Mouse (Mus musculus) heart, embryonic 15.5 days (tissue): ENCODE results near the gene Ulk1. TPM values are rescaled to one million over a fixed set of nuclear protein-coding genes. Genes with fewer than 3 reads are reported as not detected.
A peak's percentile ranks its signal among the peaks of the same experiment; 100 is the strongest.

Source experiments
- ATAC-seq: fragments of 200-750 bp; cut with Nextera tagmentation; replicated peaks from 2 replicates; pipeline ENCODE4 v1.8.0; 2017; ENCODE audit warnings: low read depth, moderate TSS enrichment; ENCODE audit not compliant: insufficient number of reproducible peaks, insufficient read depth, low FRiP score
- H3K27ac ChIP-seq: fragments of 300-500 bp; sonication (generic); 2 replicates; pipeline ENCODE4 v1.5.1; 2015; ENCODE audit warnings: mild to moderate bottlenecking, inconsistent platforms
- H3K27me3 ChIP-seq: fragments of 300-500 bp; sonication (generic); 2 replicates; pipeline ENCODE4 v1.6.1; 2015; ENCODE audit warnings: inconsistent platforms
- H3K36me3 ChIP-seq: fragments of 300-500 bp; sonication (generic); 2 replicates; pipeline ENCODE4 v1.6.1; 2015; ENCODE audit warnings: mild to moderate bottlenecking, inconsistent platforms
- H3K4me1 ChIP-seq: fragments of 300-500 bp; sonication (generic); replicated peaks from 2 replicates; pipeline ENCODE4 v1.6.1; 2015; ENCODE audit warnings: inconsistent platforms
- H3K4me2 ChIP-seq: fragments of 300-500 bp; sonication (generic); 2 replicates; pipeline ENCODE4 v1.6.1; 2015; ENCODE audit warnings: inconsistent platforms, mild to moderate bottlenecking, moderate library complexity
- H3K4me3 ChIP-seq: fragments of 300-500 bp; sonication (generic); 2 replicates; pipeline ENCODE4 v1.5.1; 2015; ENCODE audit warnings: mild to moderate bottlenecking, inconsistent platforms
- H3K9ac ChIP-seq: fragments of 300-500 bp; sonication (generic); 2 replicates; pipeline ENCODE4 v1.6.1; 2015; ENCODE audit warnings: mild to moderate bottlenecking, inconsistent platforms
- H3K9me3 ChIP-seq: fragments of 300-500 bp; sonication (generic); replicated peaks from 2 replicates; pipeline ENCODE4 v1.6.1; 2016; ENCODE audit warnings: inconsistent platforms
- WGBS: fragments of 180-500 bp; shearing (Covaris S2); methylation state at CpG from one replicate; pipeline ENCODE4 v1.1.7; 2015; ENCODE audit warnings: mixed read lengths; 5-methylcytosine and 5-hydroxymethylcytosine counted together
- polyA plus RNA-seq: library from polyadenylated mRNA; unstranded; fragments of >200 nt; fragmentation: Nextera tagmentation; extraction: Ambion mirVana; gene quantifications from 2 replicates; pipeline ENCODE4 v1.2.1, GENCODE M21; 2015

Ulk1 gene
- polyA plus RNA-seq, 1 experiment from 2014 or later: 9.2 TPM

DNA sequence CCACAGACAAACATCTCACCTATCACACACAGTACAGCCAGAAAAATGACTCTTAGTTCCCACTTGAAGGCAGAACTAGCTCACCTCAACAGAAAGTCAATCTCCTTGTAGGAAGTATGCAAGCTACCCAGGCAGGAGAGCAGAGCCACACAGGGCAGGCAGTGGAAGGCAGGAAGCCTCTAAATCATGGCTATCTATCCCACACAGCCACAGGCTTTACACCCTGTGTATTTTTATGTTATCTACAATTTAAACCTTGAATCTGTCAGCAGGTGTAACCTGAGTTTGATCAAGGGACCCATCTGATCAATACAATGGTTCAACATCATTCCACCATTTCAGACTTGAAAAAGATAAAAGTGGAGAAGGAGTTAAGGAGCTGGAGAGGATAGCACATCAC is 7.1 kb downstream of the Ulk1 start:
- H3K27me3 ChIP-seq: no peaks in the 10 kb centered on the region
- no peak overlapping the region for H3K4me3 ChIP-seq
- H3K4me1 ChIP-seq: peaks cover 47% of the 10 kb centered on the region
- no peak overlapping the region for H3K9ac ChIP-seq
- no peak overlapping the region for H3K4me2 ChIP-seq
- peaks cover 23% of the 10 kb centered on the region for H3K36me3 ChIP-seq
- no peak overlapping the region for H3K27ac ChIP-seq
- ATAC-seq: no peak
- no peaks in the 10 kb centered on the region for H3K9me3 ChIP-seq

DNA sequence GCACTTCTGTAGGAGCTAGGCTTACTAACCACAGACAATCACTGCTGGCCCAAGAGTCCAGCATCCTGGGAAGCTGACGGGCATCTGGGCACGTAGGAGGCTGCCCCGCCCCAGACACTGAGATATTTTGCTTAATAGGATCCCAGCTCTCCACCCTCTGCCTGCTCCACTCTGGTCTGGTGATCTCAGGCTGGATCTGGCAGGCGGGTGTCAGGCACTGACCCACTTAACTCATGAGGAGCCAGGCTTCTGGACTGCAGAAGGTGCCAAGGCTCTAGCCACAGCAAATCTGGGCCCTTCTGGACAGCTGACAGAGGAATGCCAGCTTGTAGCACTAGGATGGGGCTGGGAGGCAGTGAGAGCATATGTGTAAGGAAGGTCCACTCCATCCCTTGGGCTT is 7.7 kb downstream of the Ulk1 start:
- whole genome bisulfite sequencing: 67% methylated on average over 4 of the region's 4 CpGs
- Histone ChIP-seq H3K4me2 (no peak overlapping the region), H3K9ac (no peak overlapping the region), H3K4me3 (no peak overlapping the region), H3K4me1 (peaks cover 44% of the 10 kb centered on the region), H3K27ac (no peak overlapping the region), H3K36me3 (peaks cover 26% of the 10 kb centered on the region), H3K27me3 (no peaks in the 10 kb centered on the region), H3K9me3 (no peaks in the 10 kb centered on the region)
- ATAC-seq: no peak

DNA sequence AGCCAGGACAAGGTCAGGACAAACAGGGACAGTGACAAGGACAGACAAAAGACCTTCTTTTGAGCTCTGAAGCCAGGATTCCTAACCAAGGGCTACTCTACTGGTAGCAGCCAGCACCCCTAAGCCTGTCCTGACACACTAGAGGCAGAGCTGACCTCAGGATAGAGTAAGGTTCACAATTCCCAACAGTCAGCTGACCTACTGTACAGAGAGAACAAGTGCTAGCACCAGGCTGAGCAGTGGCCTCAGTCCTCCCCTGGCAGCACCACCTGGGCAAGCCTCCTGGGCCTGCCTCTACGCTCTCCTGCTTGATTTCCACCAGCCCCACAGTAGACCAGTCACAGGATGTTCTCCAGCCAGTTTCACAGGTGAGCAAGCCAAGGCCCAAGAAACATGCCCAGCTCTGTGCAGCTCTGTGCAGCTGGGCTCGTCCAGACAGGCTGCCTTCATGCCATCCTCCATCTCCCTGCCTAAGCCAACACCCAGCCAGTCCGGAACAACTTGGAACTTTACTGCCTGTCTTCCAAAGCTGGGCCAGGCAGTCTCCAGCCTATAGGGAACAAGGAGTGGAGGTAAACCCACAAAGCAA is 8.8 kb downstream of the Ulk1 start:
- no peaks in the 10 kb centered on the region for H3K9me3 ChIP-seq
- H3K4me1 ChIP-seq: peaks cover 35% of the 10 kb centered on the region
- no peaks in the 10 kb centered on the region for H3K27me3 ChIP-seq
- H3K4me2 ChIP-seq: no peak overlapping the region
- peaks cover 34% of the 10 kb centered on the region for H3K36me3 ChIP-seq
- 83% methylated on average over 3 of the region's 3 CpGs for WGBS
- H3K4me3 ChIP-seq: no peak overlapping the region
- H3K9ac ChIP-seq: no peak overlapping the region
- no peak for ATAC-seq
- H3K27ac ChIP-seq: no peak overlapping the region

DNA sequence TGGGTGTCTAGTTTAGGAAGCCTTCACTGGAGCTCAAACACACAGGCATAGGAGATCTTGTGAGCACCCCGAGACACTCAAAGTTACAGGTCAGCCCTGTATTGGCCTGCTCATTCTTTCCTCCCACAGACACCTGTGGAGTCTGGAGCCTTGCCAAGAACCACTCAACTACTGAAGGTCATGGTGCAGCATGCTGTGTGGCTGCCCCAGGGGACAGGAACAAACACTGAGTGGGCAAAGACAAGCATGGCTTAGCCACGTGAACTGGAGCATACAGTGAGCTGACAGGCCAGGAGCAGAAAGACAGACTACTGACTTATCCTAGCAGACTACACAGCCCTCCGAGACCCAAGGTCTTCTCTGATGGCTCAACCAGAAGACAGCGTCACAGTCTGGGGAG is 12.2 kb downstream of the Ulk1 start:
- Histone ChIP-seq H3K4me2 (no peak overlapping the region), H3K9ac (no peak overlapping the region), H3K9me3 (no peaks in the 10 kb centered on the region), H3K36me3 (peaks cover 64% of the 10 kb centered on the region), H3K4me3 (no peak overlapping the region), H3K4me1 (peaks cover 30% of the 10 kb centered on the region), H3K27me3 (no peaks in the 10 kb centered on the region), H3K27ac (peak overlapping the region; percentile 31; the same call in 1 of the 2 replicates)
- ATAC-seq: peak; percentile 36; the same call in 1 of the 2 replicates
- 44% methylated on average over 4 of the region's 4 CpGs for WGBS

DNA sequence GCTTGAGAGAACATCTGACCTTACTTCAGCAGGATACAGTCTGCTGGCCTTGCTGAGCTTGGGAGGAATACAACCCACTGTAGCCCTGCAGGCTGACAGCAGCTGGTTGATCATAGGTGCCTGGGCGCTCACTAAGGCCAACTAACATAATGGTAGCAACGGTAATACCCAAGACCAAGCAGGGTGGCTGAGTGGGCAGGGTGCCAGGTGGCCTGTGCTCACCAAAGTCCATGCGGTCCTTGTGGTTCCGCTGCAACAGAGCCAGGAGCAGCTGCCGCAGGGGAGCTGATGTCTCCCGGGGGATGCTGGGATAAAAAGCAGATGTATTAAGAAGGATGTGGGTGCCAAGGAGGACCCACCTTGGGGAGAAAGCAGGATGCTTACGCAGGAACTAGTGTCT is 15.5 kb downstream of the Ulk1 start:
- WGBS: 89% methylated on average over 7 of the region's 7 CpGs
- H3K27ac ChIP-seq: no peak overlapping the region
- no peaks in the 10 kb centered on the region for H3K27me3 ChIP-seq
- H3K4me2 ChIP-seq: no peak overlapping the region
- peaks cover 14% of the 10 kb centered on the region for H3K4me1 ChIP-seq
- no peak overlapping the region for H3K4me3 ChIP-seq
- ATAC-seq: no peak
- H3K36me3 ChIP-seq: peaks cover 89% of the 10 kb centered on the region
- no peak overlapping the region for H3K9ac ChIP-seq
- no peaks in the 10 kb centered on the region for H3K9me3 ChIP-seq

DNA sequence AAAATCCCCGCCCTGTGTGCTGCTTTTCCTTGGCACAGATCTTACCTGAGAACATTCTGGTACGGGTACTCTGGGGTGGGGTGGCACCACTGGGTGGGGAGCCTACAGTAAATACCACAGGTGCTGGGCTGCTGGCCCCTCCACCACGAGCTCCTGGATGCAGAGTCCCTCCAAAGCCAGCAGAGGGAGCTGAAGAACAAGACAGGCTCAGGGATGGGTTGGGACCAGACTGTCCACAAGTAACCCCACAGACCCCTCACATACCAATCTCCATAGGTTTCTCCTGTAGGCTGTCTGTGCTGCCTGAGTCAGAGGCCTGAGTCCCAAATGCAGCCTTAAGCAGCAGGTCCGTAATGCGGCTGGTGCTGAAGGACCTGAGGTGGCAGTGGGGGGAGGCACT is 21.2 kb downstream of the Ulk1 start:
- H3K4me1 ChIP-seq: peaks cover 2% of the 10 kb centered on the region; the same call in 1 of the 2 replicates
- no peaks in the 10 kb centered on the region for H3K9me3 ChIP-seq
- no peak overlapping the region for H3K27ac ChIP-seq
- no peak overlapping the region for H3K4me3 ChIP-seq
- H3K4me2 ChIP-seq: no peak overlapping the region
- H3K27me3 ChIP-seq: no peaks in the 10 kb centered on the region
- H3K36me3 ChIP-seq: peaks cover 84% of the 10 kb centered on the region
- H3K9ac ChIP-seq: no peak overlapping the region
- WGBS: 56% methylated on average over 5 of the region's 5 CpGs
- peak; percentile 51; the same call in 1 of the 2 replicates for ATAC-seq

DNA sequence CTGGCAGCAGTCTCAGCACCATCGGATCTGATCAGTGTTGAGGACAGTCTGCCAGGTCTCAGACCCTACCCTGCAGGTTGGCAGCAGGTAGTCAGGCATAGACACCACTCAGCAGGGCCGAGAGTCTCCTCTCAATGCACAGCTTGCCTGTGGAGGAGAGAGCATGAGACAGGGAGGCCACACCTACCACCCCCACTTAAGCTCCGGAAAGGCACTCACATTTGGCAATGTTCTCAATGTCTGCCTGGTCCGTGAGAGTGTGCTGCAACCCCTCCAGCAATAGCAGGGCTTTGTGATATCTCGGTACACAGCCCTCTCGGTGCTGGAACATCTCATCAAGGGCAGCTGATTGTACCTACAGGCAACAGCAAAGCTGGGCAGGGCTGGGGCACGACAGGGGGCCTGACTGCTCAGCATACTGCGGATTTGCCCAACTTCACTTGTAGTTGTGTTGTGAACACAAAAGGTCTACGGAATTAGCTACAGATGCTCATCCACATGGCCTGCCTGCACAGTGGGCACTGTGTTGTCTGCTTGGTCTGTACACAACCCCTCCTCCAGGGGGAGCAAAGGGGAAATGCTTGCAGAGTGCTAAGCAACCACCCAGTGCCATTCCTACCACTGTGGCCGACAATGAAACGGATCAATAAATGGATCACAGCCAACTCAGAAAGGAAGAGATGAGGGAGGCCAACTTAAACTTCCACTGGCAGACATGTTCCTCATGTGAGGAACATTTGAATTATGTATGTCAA is 23.6 kb downstream of the Ulk1 start:
- no peaks in the 10 kb centered on the region for H3K9me3 ChIP-seq
- peaks cover 61% of the 10 kb centered on the region for H3K36me3 ChIP-seq
- peaks cover 2% of the 10 kb centered on the region; the same call in 1 of the 2 replicates for H3K4me1 ChIP-seq
- no peak overlapping the region for H3K4me3 ChIP-seq
- ATAC-seq: no peak
- WGBS: 73% methylated on average over 11 of the region's 11 CpGs
- H3K4me2 ChIP-seq: no peak overlapping the region
- no peaks in the 10 kb centered on the region for H3K27me3 ChIP-seq
- H3K9ac ChIP-seq: no peak overlapping the region
- peak overlapping the region; percentile 51 for H3K27ac ChIP-seq

DNA sequence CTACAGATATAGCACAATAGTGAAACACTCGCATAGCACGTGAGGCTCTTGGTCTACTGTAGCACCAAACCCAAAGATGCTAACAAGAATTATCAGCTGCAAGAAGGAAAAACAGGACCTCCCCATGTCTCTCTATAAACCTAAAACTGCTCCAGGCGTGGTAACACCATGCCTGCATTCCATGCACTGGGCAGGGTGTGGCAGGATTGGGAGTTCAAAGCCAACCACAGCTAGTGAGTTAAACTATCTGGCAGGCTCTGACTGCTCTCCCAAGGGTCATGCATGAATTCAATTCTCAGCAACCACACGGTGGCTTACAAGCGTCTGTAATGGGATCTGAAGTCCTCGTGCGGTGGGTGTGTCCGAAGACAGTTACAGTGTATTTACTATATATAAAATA is 26.7 kb downstream of the Ulk1 start:
- H3K4me2 ChIP-seq: no peak overlapping the region
- no peaks in the 10 kb centered on the region for H3K27me3 ChIP-seq
- H3K4me1 ChIP-seq: peaks cover 20% of the 10 kb centered on the region
- peaks cover 30% of the 10 kb centered on the region for H3K36me3 ChIP-seq
- no peak overlapping the region for H3K27ac ChIP-seq
- H3K9me3 ChIP-seq: no peaks in the 10 kb centered on the region
- 69% methylated on average over 8 of the region's 8 CpGs for WGBS
- no peak overlapping the region for H3K9ac ChIP-seq
- ATAC-seq: no peak
- no peak overlapping the region for H3K4me3 ChIP-seq

DNA sequence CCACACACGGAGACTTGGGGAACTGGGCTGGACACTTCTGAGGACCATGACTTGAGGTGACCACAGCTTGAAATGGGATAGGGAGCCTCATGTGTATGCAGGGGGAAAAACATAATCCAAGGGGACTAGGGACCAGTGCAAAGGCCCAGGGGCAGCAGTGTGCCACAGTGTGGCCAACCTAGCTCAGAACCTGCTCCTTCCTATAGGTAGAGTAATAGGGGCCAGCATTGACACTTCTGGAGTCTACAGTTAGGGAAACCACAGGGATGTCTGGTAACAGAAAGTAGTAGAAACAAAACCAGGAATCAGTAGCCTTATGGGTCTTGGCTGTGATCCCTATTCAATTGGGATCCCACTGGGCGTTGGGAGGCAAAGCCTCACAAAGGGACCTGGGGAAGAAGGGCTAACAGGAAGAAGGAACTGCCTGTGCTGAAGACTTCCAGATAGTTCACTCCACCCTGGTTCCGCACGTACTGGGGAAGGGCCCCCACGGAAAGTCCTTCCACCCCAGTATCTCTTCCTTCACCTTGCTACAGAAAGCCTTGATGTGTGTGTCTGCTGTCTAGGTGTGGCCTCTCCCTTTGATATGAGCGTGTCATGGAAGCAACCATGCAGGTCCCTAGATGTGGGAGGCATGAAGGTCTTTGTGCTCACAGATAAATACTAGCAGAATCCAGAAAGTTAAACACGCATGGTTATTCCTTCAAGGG is 28.2 kb downstream of the Ulk1 start:
- H3K27ac ChIP-seq: no peak overlapping the region
- WGBS: 79% methylated on average over 7 of the region's 7 CpGs

DNA sequence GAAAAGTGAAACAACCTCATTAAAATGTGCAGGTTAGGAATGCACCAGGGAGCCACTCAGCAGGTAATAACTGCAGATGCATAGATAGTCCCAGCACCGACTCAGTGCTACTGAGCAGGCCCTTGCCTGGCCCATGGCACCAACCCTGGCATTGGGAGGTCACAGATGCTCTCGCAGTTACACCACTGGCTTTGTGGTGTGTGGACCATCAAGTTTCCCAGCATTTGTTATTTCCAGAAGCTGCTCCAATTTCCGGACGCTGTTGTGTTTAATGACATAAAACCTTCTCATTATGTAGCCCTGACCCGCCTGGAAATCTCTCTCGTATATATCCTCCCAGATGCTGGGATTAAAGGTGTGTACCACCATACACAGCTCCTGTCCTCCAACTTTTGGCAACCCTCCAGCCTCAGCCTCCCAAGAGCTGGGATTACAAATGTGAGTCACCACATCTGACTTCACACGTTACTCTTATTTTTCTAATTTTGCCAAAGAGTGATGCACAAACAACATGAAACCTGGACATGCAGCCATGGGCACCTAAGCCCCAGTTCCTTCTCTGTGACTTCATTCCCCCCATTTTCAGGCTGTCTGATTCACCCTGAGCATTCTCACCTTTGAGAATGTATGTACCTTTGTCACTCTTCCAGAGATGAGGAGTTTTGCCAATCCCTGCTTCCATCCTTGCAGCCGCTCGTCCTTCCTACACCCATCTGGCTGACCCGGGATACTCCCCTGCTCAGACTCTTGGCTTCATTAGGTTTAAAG is 29.0 kb downstream of the Ulk1 start:
- ATAC-seq: peak; percentile 52

More for the DNA sequence above, 28.2 kb downstream of the Ulk1 start:
- Histone ChIP-seq H3K9me3 (no peaks in the 10 kb centered on the region), H3K4me2 (no peak overlapping the region), H3K36me3 (peaks cover 24% of the 10 kb centered on the region; the same call in 1 of the 2 replicates), H3K9ac (no peak overlapping the region), H3K4me1 (peaks cover 20% of the 10 kb centered on the region), H3K4me3 (no peak overlapping the region), H3K27me3 (no peaks in the 10 kb centered on the region)
- ATAC-seq: no peak

More for the DNA sequence above, 29.0 kb downstream of the Ulk1 start:
- peak overlapping the region; percentile 81 for H3K9ac ChIP-seq
- H3K4me3 ChIP-seq: peak overlapping the region; percentile 86
- H3K27ac ChIP-seq: peak overlapping the region; percentile 67
- peak overlapping the region; percentile 94 for H3K4me2 ChIP-seq
- no peaks in the 10 kb centered on the region for H3K9me3 ChIP-seq
- peaks cover 21% of the 10 kb centered on the region; the same call in 1 of the 2 replicates for H3K36me3 ChIP-seq
- peaks cover 20% of the 10 kb centered on the region for H3K4me1 ChIP-seq
- 55% methylated on average over 10 of the region's 10 CpGs for WGBS
- H3K27me3 ChIP-seq: no peaks in the 10 kb centered on the region
